Mouse (Mus musculus): Measurements from ENCODE around the gene Bach2.
A peak's percentile ranks its signal among the peaks of the same experiment; 100 is the strongest.

The Bach2 gene

GRCm38 (mm10) chr4:32586596-32586995 is 348.0 kb downstream of the Bach2 start:
- peak; percentile 28 for DNase-seq

- DNase-seq = no peak
Measured at GRCm38 (mm10) chr4:32587543-32587942, 348.9 kb downstream of the Bach2 start.

GRCm38 (mm10) chr4:32588237-32588636 is 349.6 kb downstream of the Bach2 start:
- no peak for DNase-seq

GRCm38 (mm10) chr4:32601135-32601534 is 362.5 kb downstream of the Bach2 start:
- DNase-seq = no peak

GRCm38 (mm10) chr4:32602660-32603059 is 364.1 kb downstream of the Bach2 start, which contains the start of gene Gja10:
Gene Gja10 (minus strand): TSS chr4:32602760.
- no peak for DNase-seq

GRCm38 (mm10) chr4:32615034-32615881 is 376.7 kb downstream of the Bach2 start, which contains the start of gene Casp8ap2:
Gene Casp8ap2 (plus strand): TSS chr4:32615451.
- DNase-seq = peak; percentile 100

GRCm38 (mm10) chr4:32621637-32622036 is 383.0 kb downstream of the Bach2 start:
- no peak for DNase-seq
